Mouse (Mus musculus): ENCODE measurements around the gene Stum.

Gene Stum

GRCm38 (mm10) chr1:180383884-180384283, 99.4 kb downstream of the Stum start:
- DNase-seq, result peak; percentile 93

Measured in heart, adult 11 months (tissue).